Mouse (Mus musculus) olfactory bulb, adult 2 months (tissue): Measurements from ENCODE around the gene Tmtc4.

Experiments
- CTCF ChIP-seq: fragments of 200-500 bp; IDR thresholded peaks from 2 replicates; pipeline ENCODE4 v1.5.1; 2012; ENCODE audit warnings: low read depth, mild to moderate bottlenecking, low read length, moderate library complexity; ENCODE audit not compliant: insufficient read depth
- POLR2A ChIP-seq: fragments of 200-500 bp; IDR thresholded peaks from 2 replicates; pipeline ENCODE4 v1.6.1; 2012; ENCODE audit warnings: mild to moderate bottlenecking, low read depth, low read length, moderate library complexity; ENCODE audit not compliant: insufficient read depth

GRCm38 (mm10) chr14:122993935-122994334, 10.1 kb upstream of the Tmtc4 start:
- TF ChIP-seq CTCF (no peak), POLR2A (no peak)
